Mouse (Mus musculus) forebrain, embryonic 10.5 days (tissue): ENCODE results near the gene B3gat3. TPM values are rescaled to one million over a fixed set of nuclear protein-coding genes. Genes with fewer than 3 reads are reported as not detected.
"Not testable (repeated sequence)": the region's sequence is repeated elsewhere in the genome, so short reads cannot be mapped to it uniquely, and the experiment has no call there.

Experiments
- DNase-seq: peaks from one replicate; pipeline ENCODE4 v3.0.0-alpha.2; 2017; ENCODE audit warnings: low spot score; ENCODE audit errors: extremely low spot score
- H3K27ac ChIP-seq: fragments of 300-500 bp; sonication (generic); 2 replicates; pipeline ENCODE4 v1.5.1; 2016; ENCODE audit warnings: mild to moderate bottlenecking
- H3K27me3 ChIP-seq: fragments of 300-500 bp; sonication (generic); 2 replicates; pipeline ENCODE4 v1.6.1; 2016; ENCODE audit warnings: mild to moderate bottlenecking; ENCODE audit not compliant: poor library complexity, severe bottlenecking
- H3K36me3 ChIP-seq: fragments of 300-500 bp; sonication (generic); replicated peaks from 2 replicates; pipeline ENCODE4 v1.6.1; 2016; ENCODE audit warnings: mild to moderate bottlenecking, moderate library complexity
- H3K4me1 ChIP-seq: fragments of 300-500 bp; sonication (generic); 2 replicates; pipeline ENCODE4 v1.6.1; 2016
- H3K4me3 ChIP-seq: fragments of 300-500 bp; sonication (generic); 2 replicates; pipeline ENCODE4 v1.5.1; 2016; ENCODE audit warnings: mild to moderate bottlenecking, moderate library complexity
- H3K9me3 ChIP-seq: fragments of 300-500 bp; sonication (generic); 2 replicates; pipeline ENCODE4 v1.6.1; 2016; ENCODE audit warnings: mild to moderate bottlenecking, moderate library complexity
- WGBS: fragments of 180-500 bp; shearing (Covaris S2); methylation state at CpG from one replicate; pipeline ENCODE4 v1.1.7; 2016; 5-methylcytosine and 5-hydroxymethylcytosine counted together
- polyA plus RNA-seq: library from polyadenylated mRNA; unstranded; fragments of >200 nt; fragmentation: Nextera tagmentation; extraction: Ambion mirVana; gene quantifications from 2 replicates; pipeline ENCODE4 v1.2.1, GENCODE M21; 2016

B3gat3 gene
- 49.6 and 52.2 TPM in 2 replicates for polyA plus RNA-seq

DNA sequence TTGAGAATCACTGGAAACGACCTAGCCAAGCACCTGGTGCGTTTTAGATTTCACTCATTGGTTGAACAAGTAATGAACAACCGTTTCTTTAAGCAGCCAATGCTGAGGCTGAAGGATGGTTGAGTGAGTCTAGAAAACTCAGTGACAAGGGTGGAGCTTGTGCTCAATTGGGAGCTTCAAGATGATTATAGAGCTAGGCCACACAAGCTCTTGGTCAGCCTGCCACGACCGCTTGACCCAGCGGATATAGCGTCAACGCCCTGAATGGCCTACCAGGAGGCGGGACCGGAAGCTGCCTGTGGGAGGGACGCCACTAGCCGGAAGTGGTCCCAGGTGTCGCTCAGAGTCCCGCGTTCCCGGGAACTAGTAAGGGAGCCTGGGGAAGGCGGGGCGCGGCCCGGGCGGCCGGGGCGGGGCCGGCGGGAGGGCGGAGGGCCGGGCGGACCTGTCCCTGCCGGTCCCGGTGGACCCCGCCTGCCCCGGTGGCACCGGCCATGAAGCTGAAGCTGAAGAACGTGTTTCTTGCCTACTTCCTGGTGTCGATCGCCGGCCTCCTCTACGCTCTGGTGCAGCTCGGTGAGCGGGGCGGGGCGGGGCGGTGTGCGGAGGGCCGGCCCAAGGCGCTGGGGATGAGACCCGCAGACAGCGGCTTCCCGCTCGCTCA is at the start of gene B3gat3:
Gene B3gat3 (plus strand): TSS at position 302 of the 664 bp plus-strand sequence.
- whole genome bisulfite sequencing = 3% methylated on average over 50 of the region's 50 CpGs
- H3K4me1 ChIP-seq = peaks cover 24% of the 10 kb centered on the region
- peak; percentile 96 for DNase-seq
- H3K9me3 ChIP-seq = no peaks in the 10 kb centered on the region
- H3K4me3 ChIP-seq = peak within 1 kb of the TSS; percentile 89
- peaks cover 42% of the 10 kb centered on the region for H3K36me3 ChIP-seq
- no peaks in the 10 kb centered on the region for H3K27me3 ChIP-seq
- peak within 1 kb of the TSS; percentile 92 for H3K27ac ChIP-seq

DNA sequence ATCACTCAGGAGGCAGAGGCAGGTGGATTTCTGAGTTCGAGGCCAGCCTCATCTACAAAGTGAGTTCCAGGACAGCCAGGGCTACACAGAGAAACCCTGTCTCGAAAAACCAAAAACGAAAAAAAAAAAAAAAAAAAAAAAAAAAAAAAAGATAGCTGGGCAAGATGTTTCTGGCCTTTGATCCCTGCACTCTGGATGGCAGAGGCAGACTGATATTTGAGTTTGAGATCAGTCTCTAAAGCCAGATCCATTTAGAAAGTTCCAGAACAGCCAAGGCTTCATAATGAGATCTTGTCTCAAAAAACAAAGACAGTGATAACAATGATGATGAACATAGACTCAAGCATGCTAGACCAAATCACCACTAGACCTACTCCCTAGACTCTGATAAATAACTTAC is 49.8 kb upstream of the B3gat3 start:
- H3K27me3 ChIP-seq, H3K9me3 ChIP-seq, DNase-seq: not testable (repeated sequence)
- Histone ChIP-seq H3K4me3 (peak overlapping the region; percentile 99), H3K36me3 (peaks cover 24% of the 10 kb centered on the region), H3K27ac (peak overlapping the region; percentile 93), H3K4me1 (peaks cover 14% of the 10 kb centered on the region)
- WGBS = 80% methylated on average over 3 of the region's 3 CpGs

- WGBS = 60% methylated on average over 9 of the region's 9 CpGs
- no peaks in the 10 kb centered on the region for H3K9me3 ChIP-seq
- H3K36me3 ChIP-seq = peaks cover 29% of the 10 kb centered on the region
- H3K27ac ChIP-seq = peak overlapping the region; percentile 93
- H3K4me1 ChIP-seq = peaks cover 14% of the 10 kb centered on the region
- H3K4me3 ChIP-seq = peak overlapping the region; percentile 99
- H3K27me3 ChIP-seq = no peaks in the 10 kb centered on the region
- no peak for DNase-seq
Observed at GRCm38 (mm10) chr19:8870838-8871237, 49.3 kb upstream of the B3gat3 start.

DNA sequence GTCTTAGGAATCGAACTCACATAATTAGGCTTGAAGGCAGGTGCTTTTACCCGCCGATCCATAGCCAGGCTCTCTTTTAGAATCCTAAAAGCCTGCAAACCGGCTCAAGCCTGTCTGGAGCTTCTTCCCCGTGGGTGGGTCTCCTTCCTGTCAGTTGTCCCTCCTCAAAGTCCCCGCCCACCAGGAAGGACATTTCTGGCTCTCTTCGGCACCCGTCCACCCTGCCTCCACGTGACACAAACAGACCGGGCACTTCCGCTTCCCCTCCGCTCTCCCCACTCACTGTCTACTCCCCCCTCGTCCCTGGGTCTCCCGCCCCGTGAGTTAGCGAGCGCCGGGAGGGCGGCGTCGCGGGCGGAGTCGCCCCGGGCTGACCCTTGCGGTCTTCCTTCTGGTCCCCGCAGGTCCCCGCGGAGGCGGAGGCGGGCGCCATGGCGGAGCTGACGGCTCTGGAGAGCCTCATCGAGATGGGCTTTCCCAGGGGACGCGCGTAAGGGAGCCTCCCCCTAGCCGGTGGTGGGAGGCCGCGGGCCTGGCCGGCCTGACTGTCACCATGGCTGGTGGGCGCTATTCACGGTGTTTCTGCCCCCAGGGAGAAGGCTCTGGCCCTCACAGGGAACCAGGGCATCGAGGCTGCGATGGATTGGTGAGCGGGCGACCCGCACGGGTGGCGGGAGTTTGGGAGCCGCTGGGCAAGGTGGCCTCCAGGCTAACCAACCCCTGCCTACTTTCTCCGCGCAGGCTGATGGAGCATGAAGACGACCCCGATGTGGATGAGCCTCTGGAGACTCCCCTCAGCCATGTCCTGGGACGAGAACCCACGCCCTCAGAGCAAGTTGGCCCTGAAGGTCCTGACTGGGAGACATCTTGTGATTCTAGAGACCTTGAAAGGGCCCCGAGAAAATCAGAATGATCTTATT is 48.6 kb upstream of the B3gat3 start, which contains the start of gene Ubxn1:
Gene Ubxn1 (plus strand): TSS at position 230 of the 920 bp plus-strand sequence.
- under 1% methylated on average over 59 of the region's 59 CpGs for WGBS

GRCm38 (mm10) chr19:8872266-8872840 is 47.8 kb upstream of the B3gat3 start:
- H3K27ac ChIP-seq = peak overlapping the region; percentile 93
- whole genome bisulfite sequencing = 80% methylated on average over 10 of the region's 10 CpGs
- no peaks in the 10 kb centered on the region for H3K9me3 ChIP-seq
- H3K36me3 ChIP-seq = peaks cover 44% of the 10 kb centered on the region
- peak overlapping the region; percentile 99 for H3K4me3 ChIP-seq
- DNase-seq = no peak
- no peaks in the 10 kb centered on the region for H3K27me3 ChIP-seq
- H3K4me1 ChIP-seq = peaks cover 14% of the 10 kb centered on the region

More for the DNA sequence above, 48.6 kb upstream of the B3gat3 start, which contains the start of gene Ubxn1:
- DNase-seq = peak; percentile 96
- peaks cover 36% of the 10 kb centered on the region for H3K36me3 ChIP-seq
- H3K9me3 ChIP-seq = no peaks in the 10 kb centered on the region
- H3K4me1 ChIP-seq = peaks cover 14% of the 10 kb centered on the region
- H3K4me3 ChIP-seq = peak within 1 kb of the TSS; percentile 99
- no peaks in the 10 kb centered on the region for H3K27me3 ChIP-seq
- H3K27ac ChIP-seq = peak within 1 kb of the TSS; percentile 93

DNA sequence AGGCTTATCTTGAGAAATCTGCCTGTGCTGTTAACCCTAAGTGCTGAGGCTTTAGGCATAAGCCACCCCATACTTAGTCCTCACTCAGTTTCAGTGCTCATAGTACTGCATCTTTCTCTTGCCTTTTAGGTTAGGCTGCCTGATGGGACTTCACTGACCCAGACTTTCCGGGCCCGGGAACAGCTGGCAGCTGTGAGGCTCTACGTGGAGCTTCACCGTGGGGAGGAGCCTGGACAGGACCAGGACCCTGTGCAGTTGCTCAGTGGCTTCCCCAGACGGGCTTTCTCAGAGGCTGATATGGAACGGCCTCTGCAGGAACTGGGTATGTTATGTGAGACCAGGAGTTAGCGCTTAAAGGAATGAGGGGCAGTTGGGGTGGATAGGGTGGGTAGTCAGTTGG is 45.1 kb upstream of the B3gat3 start:
- Histone ChIP-seq H3K9me3 (no peaks in the 10 kb centered on the region), H3K4me1 (peaks cover 22% of the 10 kb centered on the region), H3K27ac (no peak overlapping the region), H3K4me3 (no peak overlapping the region), H3K27me3 (no peaks in the 10 kb centered on the region), H3K36me3 (peaks cover 54% of the 10 kb centered on the region)
- 91% methylated on average over 7 of the region's 7 CpGs for WGBS
- no peak for DNase-seq

GRCm38 (mm10) chr19:8880311-8881033 is 39.7 kb upstream of the B3gat3 start, which contains the start of gene Uqcc3:
Gene Uqcc3 (minus strand): TSS chr19:8880923.
- peak; percentile 82 for DNase-seq
- WGBS = under 1% methylated on average over 42 of the region's 42 CpGs

GRCm38 (mm10) chr19:8881034-8881392 is 39.2 kb upstream of the B3gat3 start:
- Histone ChIP-seq H3K4me3 (peak overlapping the region; percentile 89), H3K27ac (peak overlapping the region; percentile 89), H3K4me1 (peaks cover 16% of the 10 kb centered on the region), H3K9me3 (no peaks in the 10 kb centered on the region), H3K27me3 (no peaks in the 10 kb centered on the region), H3K36me3 (peaks cover 24% of the 10 kb centered on the region)
- no peak for DNase-seq
- WGBS = 18% methylated on average over 3 of the region's 3 CpGs

More at GRCm38 (mm10) chr19:8880311-8881033, 39.7 kb upstream of the B3gat3 start, which contains the start of gene Uqcc3:
- Histone ChIP-seq H3K4me3 (peak within 1 kb of the TSS; percentile 89), H3K27me3 (no peaks in the 10 kb centered on the region), H3K9me3 (no peaks in the 10 kb centered on the region), H3K36me3 (peaks cover 29% of the 10 kb centered on the region), H3K27ac (peak within 1 kb of the TSS; percentile 89), H3K4me1 (peaks cover 16% of the 10 kb centered on the region)

DNA sequence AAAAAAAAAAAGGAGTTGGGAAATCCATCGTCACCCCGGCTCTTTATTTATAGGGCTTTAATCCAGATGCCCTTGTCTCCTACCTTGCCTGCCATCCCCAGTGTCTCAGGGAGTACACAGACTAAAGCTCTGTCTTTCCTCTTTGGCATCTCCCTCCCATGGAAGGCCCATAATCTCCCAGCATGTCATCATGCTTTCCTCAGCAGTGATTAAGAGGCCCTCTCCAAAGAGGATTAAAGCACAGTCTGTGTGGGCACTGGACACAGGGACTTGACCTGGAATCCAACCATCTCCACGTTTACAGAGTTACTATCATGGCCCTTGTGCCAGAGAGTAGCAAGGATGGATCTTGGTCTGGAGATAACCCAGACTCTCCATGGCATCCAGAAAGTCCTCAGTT is 36.6 kb upstream of the B3gat3 start, which contains the start of the genes Lbhd1 and Gm49403:
Gene Lbhd1 (plus strand): TSS at position 117 of the 400 bp plus-strand sequence.
Gene Gm49403 (plus strand): TSS at position 315 of the 400 bp plus-strand sequence.
- peaks cover 5% of the 10 kb centered on the region; the same call in 1 of the 2 replicates for H3K36me3 ChIP-seq
- no peaks in the 10 kb centered on the region for H3K9me3 ChIP-seq
- H3K4me3 ChIP-seq = no peak within 1 kb of the TSS
- 81% methylated on average over 3 of the region's 3 CpGs for WGBS
- no peaks in the 10 kb centered on the region for H3K27me3 ChIP-seq
- peaks cover 30% of the 10 kb centered on the region for H3K4me1 ChIP-seq
- H3K27ac ChIP-seq = no peak within 1 kb of the TSS
- DNase-seq = no peak

- H3K4me3 ChIP-seq = peak overlapping the region; percentile 78
- H3K36me3 ChIP-seq = peaks cover 22% of the 10 kb centered on the region
- H3K9me3 ChIP-seq = no peaks in the 10 kb centered on the region
- no peak for DNase-seq
- peaks cover 22% of the 10 kb centered on the region for H3K4me1 ChIP-seq
- H3K27me3 ChIP-seq = no peaks in the 10 kb centered on the region
- 56% methylated on average over 1 of the region's 1 CpGs for WGBS
- H3K27ac ChIP-seq = peak overlapping the region; percentile 96
Observed at GRCm38 (mm10) chr19:8886916-8887584, 33.1 kb upstream of the B3gat3 start.

- H3K4me1 ChIP-seq = peaks cover 27% of the 10 kb centered on the region
- H3K27me3 ChIP-seq = no peaks in the 10 kb centered on the region
- WGBS = 16% methylated on average over 19 of the region's 19 CpGs
- H3K36me3 ChIP-seq = peaks cover 22% of the 10 kb centered on the region
- H3K27ac ChIP-seq = peak overlapping the region; percentile 96
- no peaks in the 10 kb centered on the region for H3K9me3 ChIP-seq
- DNase-seq = no peak
- peak overlapping the region; percentile 78 for H3K4me3 ChIP-seq
Observed at GRCm38 (mm10) chr19:8887585-8888463, 32.4 kb upstream of the B3gat3 start.
